Mouse (Mus musculus) v-Abl transformed pro-B cells (cell line): ENCODE results near the gene Gpc3.
"Not testable (repeated sequence)": the region's sequence is repeated elsewhere in the genome, so short reads cannot be mapped to it uniquely, and the experiment has no call there.

ENCODE experiments used
- in situ Hi-C, 2 experiments: fragments of 400-800 bp; cut with MboI; formaldehyde crosslinking; loops; one replicate each; pipeline ENCODE4 v1.15.1; 2025; ENCODE audit not compliant: unreplicated experiment in 2 of 2

Gpc3 gene

GRCm38 (mm10) chrX:52288792-52289191 lies 325.0 kb downstream of the Gpc3 start:
- in situ Hi-C loops = no loop called here

GRCm38 (mm10) chrX:52287944-52288343 lies 325.8 kb downstream of the Gpc3 start:
- in situ Hi-C loops = no loop called here

GRCm38 (mm10) chrX:52282070-52282469 lies 331.7 kb downstream of the Gpc3 start:
- in situ Hi-C loops = no loop called here

- in situ Hi-C loops = no loop called here
Observed at GRCm38 (mm10) chrX:52281103-52281900, 332.4 kb downstream of the Gpc3 start.

- in situ Hi-C loops = no loop called here
Observed at GRCm38 (mm10) chrX:52278687-52279359, 334.9 kb downstream of the Gpc3 start.

GRCm38 (mm10) chrX:52277599-52277998 lies 336.2 kb downstream of the Gpc3 start:
- in situ Hi-C loops = no loop called here

GRCm38 (mm10) chrX:52273016-52273415 lies 340.7 kb downstream of the Gpc3 start:
- in situ Hi-C loops = no loop called here

- in situ Hi-C loops = no loop called here
Observed at GRCm38 (mm10) chrX:52261991-52262390, 351.8 kb downstream of the Gpc3 start.

- in situ Hi-C loops = no loop called here
Observed at GRCm38 (mm10) chrX:52261546-52261945, 352.2 kb downstream of the Gpc3 start.

GRCm38 (mm10) chrX:52259771-52260170 lies 354.0 kb downstream of the Gpc3 start:
- in situ Hi-C loops = not testable (repeated sequence)

- in situ Hi-C loops = no loop called here
Observed at GRCm38 (mm10) chrX:52254526-52254925, 359.2 kb downstream of the Gpc3 start.

GRCm38 (mm10) chrX:52245694-52246297 lies 368.0 kb downstream of the Gpc3 start:
- in situ Hi-C loops = no loop called here

GRCm38 (mm10) chrX:52237470-52237869 lies 376.3 kb downstream of the Gpc3 start:
- in situ Hi-C loops = no loop called here

- in situ Hi-C loops = no loop called here
Observed at GRCm38 (mm10) chrX:52231984-52232383, 381.8 kb downstream of the Gpc3 start.

GRCm38 (mm10) chrX:52230711-52231110 lies 383.0 kb downstream of the Gpc3 start:
- in situ Hi-C loops = no loop called here
